Mouse (Mus musculus) megakaryocyte, embryonic 14.5 days (primary cell): ENCODE data around the gene Taf7l. TPM values are rescaled to one million over a fixed set of nuclear protein-coding genes. Genes with fewer than 3 reads are reported as not detected.

Source experiments
- H3K27me3 ChIP-seq: replicated peaks from 2 replicates; pipeline ENCODE3; 2012; ENCODE audit warnings: inconsistent platforms
- H3K36me3 ChIP-seq: replicated peaks from 2 replicates; pipeline ENCODE3; 2012; ENCODE audit warnings: low read length, inconsistent platforms, mixed read lengths
- H3K4me1 ChIP-seq: 2 replicates; pipeline ENCODE4 v1.6.1; 2012; ENCODE audit warnings: inconsistent platforms
- H3K4me3 ChIP-seq: replicated peaks from 2 replicates; pipeline ENCODE3; 2012; ENCODE audit warnings: moderate library complexity, mild to moderate bottlenecking, inconsistent platforms
- H3K9me3 ChIP-seq: 2 replicates; pipeline ENCODE4 v1.6.1; 2012; ENCODE audit warnings: inconsistent platforms
- FLI1 ChIP-seq: IDR thresholded peaks from 2 replicates; pipeline ENCODE4 v1.6.1; 2012; ENCODE audit warnings: low read length, inconsistent platforms, mixed read lengths
- GATA1 ChIP-seq: IDR thresholded peaks from 3 replicates; pipeline ENCODE4 v1.6.1; 2012; ENCODE audit warnings: mixed read lengths, low read length, inconsistent platforms, borderline replicate concordance
- polyA plus RNA-seq: library from polyadenylated mRNA; stranded (reverse); fragments of >175 nt; gene quantifications from 2 replicates; pipeline ENCODE4 v1.2.3, GENCODE M21; 2012; ENCODE audit warnings: low replicate concordance; ENCODE audit not compliant: insufficient read depth

The Taf7l gene
- not detected in 2 replicates for polyA plus RNA-seq

DNA sequence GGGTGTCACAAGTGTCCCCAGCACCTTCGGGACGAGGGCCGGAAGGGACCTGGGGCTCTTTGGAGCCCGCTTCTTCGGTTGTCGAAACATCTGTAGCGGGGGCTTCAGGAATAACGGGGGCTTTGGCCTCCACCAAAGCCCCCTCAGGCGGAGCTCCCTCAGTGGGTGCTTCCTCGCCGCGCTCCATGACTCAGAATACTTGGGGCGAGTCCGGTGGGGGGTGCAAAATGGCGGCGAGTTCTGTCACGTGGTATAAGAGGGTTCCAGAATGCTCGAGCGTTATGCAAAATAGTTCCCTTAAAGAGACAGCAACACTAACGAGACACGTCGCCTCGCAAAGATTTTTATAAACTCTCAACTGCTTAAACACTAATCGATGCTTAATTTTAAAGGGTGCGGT is at the start of gene Taf7l:
TSS of gene Taf7l (minus strand) at position 201 of the 400 bp plus-strand sequence.
- no peaks in the 10 kb centered on the region for H3K36me3 ChIP-seq
- no peaks in the 10 kb centered on the region for H3K27me3 ChIP-seq
- peaks cover 12% of the 10 kb centered on the region for H3K9me3 ChIP-seq
- H3K4me3 ChIP-seq, result no peak within 1 kb of the TSS
- H3K4me1 ChIP-seq, result no peaks in the 10 kb centered on the region
- no peak for TF ChIP-seq GATA1
- TF ChIP-seq FLI1, result no peak

- Histone ChIP-seq H3K4me1 (no peaks in the 10 kb centered on the region), H3K27me3 (no peaks in the 10 kb centered on the region), H3K9me3 (no peaks in the 10 kb centered on the region), H3K4me3 (no peak overlapping the region), H3K36me3 (no peaks in the 10 kb centered on the region)
- TF ChIP-seq FLI1, result no peak
- no peak for TF ChIP-seq GATA1
Observed at GRCm38 (mm10) chrX:134525260-134525659, 49.0 kb upstream of the Taf7l start.

DNA sequence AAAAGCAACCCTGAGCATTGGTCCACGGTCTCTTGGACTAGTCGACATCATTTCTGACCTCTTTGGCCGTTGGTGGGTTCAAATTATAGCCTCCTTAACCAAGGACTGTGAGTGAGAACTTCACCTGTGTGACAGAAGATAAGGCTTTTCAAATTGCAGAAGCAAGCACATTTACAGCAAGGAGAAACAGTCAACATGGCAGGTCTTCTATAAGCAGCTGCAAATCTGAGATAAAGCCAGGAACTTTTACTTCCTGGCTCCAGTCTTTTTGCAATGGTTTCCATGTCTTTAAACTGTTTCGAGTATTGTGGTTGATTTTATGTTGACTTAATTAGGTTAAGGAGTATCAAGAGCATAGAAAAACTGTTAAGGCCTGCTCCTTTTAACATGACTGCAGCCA is 47.5 kb upstream of the Taf7l start:
- Histone ChIP-seq H3K9me3 (no peaks in the 10 kb centered on the region), H3K4me1 (no peaks in the 10 kb centered on the region), H3K27me3 (no peaks in the 10 kb centered on the region), H3K36me3 (no peaks in the 10 kb centered on the region), H3K4me3 (no peak overlapping the region)
- no peak for TF ChIP-seq GATA1
- TF ChIP-seq FLI1, result no peak

DNA sequence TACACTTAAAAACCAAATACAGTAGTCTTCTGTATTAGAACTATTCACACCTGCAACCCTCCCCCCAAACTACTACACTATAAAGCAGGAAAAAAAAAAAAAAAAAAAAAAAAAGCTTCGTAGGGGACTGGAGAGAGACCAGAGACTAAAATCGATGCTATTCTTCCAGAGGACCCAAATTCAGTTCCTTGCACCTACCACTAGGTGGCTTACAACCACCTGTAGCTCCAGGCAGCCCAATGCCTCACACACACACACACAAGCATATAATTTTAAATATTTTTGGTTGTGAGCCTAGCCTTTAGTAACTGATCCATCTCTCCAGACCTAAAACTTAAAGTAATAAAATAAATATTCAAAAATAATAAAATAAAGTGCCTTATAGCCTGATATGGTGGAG is 33.2 kb upstream of the Taf7l start:
- Histone ChIP-seq H3K27me3 (peaks cover 6% of the 10 kb centered on the region), H3K4me1 (no peaks in the 10 kb centered on the region), H3K9me3 (no peaks in the 10 kb centered on the region), H3K4me3 (no peak overlapping the region), H3K36me3 (no peaks in the 10 kb centered on the region)
- TF ChIP-seq FLI1 (no peak), GATA1 (no peak)

DNA sequence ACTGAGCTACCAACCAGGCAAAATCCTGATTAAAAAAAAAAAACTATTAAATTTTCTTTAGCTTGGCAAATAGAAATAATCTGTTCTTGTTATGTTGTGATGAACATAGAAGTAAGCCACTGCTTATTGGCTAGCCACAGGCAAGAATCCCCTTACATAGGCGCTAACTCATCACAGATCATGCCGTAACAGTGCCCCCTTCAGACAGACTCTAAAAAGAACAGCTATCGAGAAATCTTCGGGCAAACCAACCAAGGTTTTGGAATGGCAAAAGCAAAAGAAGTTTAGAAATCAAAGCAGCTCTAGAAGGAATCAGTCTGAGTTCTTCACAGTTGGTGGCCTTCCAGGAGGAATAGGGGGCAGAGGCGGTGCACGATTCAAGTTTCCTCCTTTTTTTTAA is 31.7 kb upstream of the Taf7l start:
- no peak overlapping the region for H3K4me3 ChIP-seq
- no peaks in the 10 kb centered on the region for H3K4me1 ChIP-seq
- no peak for TF ChIP-seq FLI1
- TF ChIP-seq GATA1, result no peak
- no peaks in the 10 kb centered on the region for H3K9me3 ChIP-seq
- H3K27me3 ChIP-seq, result peaks cover 5% of the 10 kb centered on the region
- no peaks in the 10 kb centered on the region for H3K36me3 ChIP-seq

- TF ChIP-seq GATA1 (no peak), FLI1 (no peak)
- H3K4me1 ChIP-seq, result no peaks in the 10 kb centered on the region
- no peaks in the 10 kb centered on the region for H3K36me3 ChIP-seq
- H3K9me3 ChIP-seq, result no peaks in the 10 kb centered on the region
- peaks cover 5% of the 10 kb centered on the region for H3K27me3 ChIP-seq
- H3K4me3 ChIP-seq, result no peak overlapping the region
Observed at GRCm38 (mm10) chrX:134500651-134501050, 24.4 kb upstream of the Taf7l start.

- no peak overlapping the region for H3K4me3 ChIP-seq
- H3K4me1 ChIP-seq, result no peaks in the 10 kb centered on the region
- peaks cover 6% of the 10 kb centered on the region for H3K27me3 ChIP-seq
- TF ChIP-seq FLI1, result no peak
- no peak for TF ChIP-seq GATA1
- no peaks in the 10 kb centered on the region for H3K36me3 ChIP-seq
- no peaks in the 10 kb centered on the region for H3K9me3 ChIP-seq
Observed at GRCm38 (mm10) chrX:134481720-134482119, 5.4 kb upstream of the Taf7l start.

GRCm38 (mm10) chrX:134474988-134475710 is 1.1 kb downstream of the Taf7l start:
- peaks cover 1% of the 10 kb centered on the region for H3K27me3 ChIP-seq
- no peaks in the 10 kb centered on the region for H3K4me1 ChIP-seq
- no peaks in the 10 kb centered on the region for H3K36me3 ChIP-seq
- H3K9me3 ChIP-seq, result peaks cover 12% of the 10 kb centered on the region
- TF ChIP-seq FLI1 (no peak), GATA1 (no peak)
- H3K4me3 ChIP-seq, result no peak overlapping the region

DNA sequence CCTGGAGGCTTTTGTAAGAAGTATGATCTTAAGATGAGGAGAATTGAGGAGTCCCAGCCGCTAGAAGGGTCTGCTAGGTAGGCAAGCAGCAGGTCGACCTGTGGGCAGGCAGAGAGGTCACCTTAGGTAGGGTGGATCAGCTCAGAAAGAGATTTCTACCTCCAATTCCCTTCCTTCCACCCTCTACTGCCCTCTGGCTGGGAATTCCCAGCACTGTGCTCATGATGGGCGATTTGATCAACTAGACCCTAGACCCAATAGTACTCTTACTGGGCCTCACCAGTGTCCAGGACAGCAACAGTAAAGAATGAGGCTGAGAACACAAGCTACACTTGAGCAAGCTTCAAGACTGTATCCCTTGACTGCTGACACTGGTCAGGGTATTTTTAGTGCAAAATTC is 49.0 kb downstream of the Taf7l start:
- Histone ChIP-seq H3K27me3 (peaks cover 18% of the 10 kb centered on the region), H3K9me3 (no peaks in the 10 kb centered on the region), H3K4me1 (no peaks in the 10 kb centered on the region), H3K4me3 (no peak overlapping the region), H3K36me3 (no peaks in the 10 kb centered on the region)
- TF ChIP-seq GATA1 (no peak), FLI1 (no peak)

GRCm38 (mm10) chrX:134426819-134427218 is 49.5 kb downstream of the Taf7l start:
- TF ChIP-seq GATA1 (no peak), FLI1 (no peak)
- Histone ChIP-seq H3K27me3 (peaks cover 18% of the 10 kb centered on the region), H3K36me3 (no peaks in the 10 kb centered on the region), H3K9me3 (no peaks in the 10 kb centered on the region), H3K4me3 (no peak overlapping the region), H3K4me1 (no peaks in the 10 kb centered on the region)
